Mouse (Mus musculus) liver, embryonic 14.5 days (tissue): ENCODE data around the gene Atp8a2.

Source experiments
- CTCF ChIP-seq: IDR thresholded peaks from 2 replicates; pipeline ENCODE4 v1.5.1; 2016; ENCODE audit warnings: antibody characterized with exemption, low read depth, control low read depth
- EP300 ChIP-seq: IDR thresholded peaks from 2 replicates; pipeline ENCODE4 v1.6.1; 2016; ENCODE audit warnings: antibody characterized with exemption, low read depth

GRCm38 (mm10) chr14:59988860-59989259 lies 208.1 kb downstream of the Atp8a2 start:
- TF ChIP-seq CTCF, result peak; percentile 41; the same call in 1 of the 2 replicates
- no peak for TF ChIP-seq EP300
